Mouse (Mus musculus) gastrocnemius, adult 18-20 months (tissue): ENCODE results near the gene Col6a5. TPM values are rescaled to one million over a fixed set of nuclear protein-coding genes. Genes with fewer than 3 reads are reported as not detected.

Source experiments
- DNase-seq: peaks from one replicate; pipeline ENCODE4 v3.0.0; 2021; ENCODE audit warnings: low spot score
- total RNA-seq, 2 experiments: library from RNA; stranded (reverse); gene quantifications; 2 replicates each; pipeline ENCODE4 v1.2.3; 2021

Col6a5 gene
- total RNA-seq, 2 experiments from 2014 or later, result 0.02 to 0.19 TPM

DNA sequence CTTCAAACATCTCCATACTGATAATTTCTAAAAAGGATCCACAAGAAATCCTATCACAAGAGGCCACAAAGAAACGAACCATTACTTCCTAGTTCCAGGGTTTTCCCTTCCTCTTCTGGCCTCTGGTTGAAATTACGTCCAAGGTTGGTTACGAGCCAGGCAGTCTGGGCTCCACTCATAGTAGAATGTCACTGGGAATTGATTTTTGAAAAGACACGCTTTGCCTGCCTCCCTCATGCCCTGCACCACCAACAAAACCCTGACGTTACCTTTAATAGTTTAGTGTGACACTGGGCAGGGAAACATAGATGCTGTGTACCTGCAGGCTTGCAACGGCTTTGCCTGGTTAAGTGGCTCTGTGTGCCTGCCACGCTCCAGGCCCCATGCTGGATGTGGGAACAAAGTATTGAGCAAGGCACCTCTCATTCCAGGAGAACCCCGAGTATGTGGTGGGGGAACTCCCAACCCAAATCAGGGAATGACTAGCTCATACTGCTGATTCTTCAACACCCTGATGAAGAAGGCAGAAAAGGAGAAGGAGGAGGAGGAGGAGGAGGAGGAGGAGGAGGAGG, 133.3 kb downstream of the Col6a5 start:
- DNase-seq, result peak; percentile 66

GRCm38 (mm10) chr9:105820711-105821110, 139.7 kb downstream of the Col6a5 start:
- DNase-seq, result no peak

DNA sequence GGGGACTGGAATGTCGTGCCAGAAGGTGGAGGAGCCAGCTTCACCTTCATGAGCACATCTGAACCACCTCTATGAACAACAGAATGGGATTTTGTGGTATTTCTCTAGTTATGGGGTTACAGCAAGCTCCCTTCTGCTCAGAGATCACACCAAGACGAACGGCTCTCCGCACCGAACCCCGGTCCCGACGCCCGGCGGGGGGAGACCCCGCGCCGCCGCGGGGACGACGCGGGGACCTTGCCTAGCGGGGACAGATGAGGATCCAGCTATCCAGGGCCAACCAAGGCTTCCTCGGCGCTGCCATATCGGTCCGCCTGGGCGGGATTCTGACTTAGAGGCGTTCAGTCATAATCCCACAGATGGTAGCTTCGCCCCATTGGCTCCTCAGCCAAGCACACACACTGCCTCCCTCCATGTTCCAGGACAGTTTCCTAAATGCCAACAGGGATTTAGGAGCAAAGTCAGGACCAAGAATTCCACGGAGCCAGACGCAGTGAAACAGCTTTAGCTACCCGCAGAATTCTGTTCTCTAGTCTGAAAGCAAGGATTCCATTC, 141.2 kb downstream of the Col6a5 start:
- no peak for DNase-seq

- peak; percentile 78 for DNase-seq
Observed at GRCm38 (mm10) chr9:105814436-105814835, 146.0 kb downstream of the Col6a5 start.

GRCm38 (mm10) chr9:105811458-105811857, 149.0 kb downstream of the Col6a5 start:
- DNase-seq, result peak; percentile 38

DNA sequence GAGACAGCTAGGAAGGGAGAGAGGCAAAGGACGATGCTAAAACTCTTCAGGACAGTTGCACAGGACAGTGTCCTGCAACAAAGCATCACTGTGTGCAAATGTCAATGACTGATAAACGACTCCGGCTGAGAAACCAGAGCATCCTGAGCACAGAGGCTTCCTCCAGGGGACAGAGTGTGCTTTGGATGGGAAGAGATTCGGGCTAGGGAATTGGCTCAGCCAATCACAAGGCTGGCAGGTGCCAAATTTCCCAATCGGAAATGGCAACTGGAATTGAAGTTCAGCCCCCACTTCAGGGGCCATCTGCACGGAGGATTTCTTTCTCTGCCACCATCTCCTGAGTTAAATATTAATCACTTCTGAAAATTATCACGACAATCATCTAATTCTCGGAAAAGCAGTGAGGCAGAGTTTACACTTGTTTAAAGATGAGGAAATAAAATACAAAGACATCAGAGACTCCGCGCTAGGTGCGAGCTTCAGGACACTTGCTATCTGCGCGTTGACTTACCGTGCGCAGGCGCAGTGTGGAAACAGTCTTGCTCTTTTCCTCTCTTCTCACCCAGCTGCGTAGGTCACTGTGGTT, 151.4 kb downstream of the Col6a5 start:
- DNase-seq, result peak; percentile 29

Other genes with a start within 250 kb of the Col6a5 start
- gene Col6a6, start 132.5 kb downstream of the Col6a5 start, total RNA-seq, result 1 to 10 TPM; 2.0 TPM
- gene Col6a4, start 136.1 kb upstream of the Col6a5 start, total RNA-seq, result under 1 TPM in 1 of 2 experiments, not detected in 1; 0.14 TPM
- 1 to 10 TPM in 1 of 2 experiments, under 1 TPM in 1; 0.93 to 2.4 TPM for gene Glyctk, start 197.5 kb upstream of the Col6a5 start, total RNA-seq
- 10 to 100 TPM; 18.9 to 23.9 TPM for gene Wdr82, start 210.3 kb upstream of the Col6a5 start, total RNA-seq
- 1 to 10 TPM; 2.7 to 3.7 TPM for gene Ppm1m, start 239.1 kb upstream of the Col6a5 start, total RNA-seq
- 100 to 1,000 TPM; 204 to 208 TPM for gene Twf2, start 242.5 kb upstream of the Col6a5 start, total RNA-seq